Mouse (Mus musculus) heart, postnatal 0 days (tissue): ENCODE results near the gene Foxp1.

Experiments
- CTCF ChIP-seq: IDR thresholded peaks from 2 replicates; pipeline ENCODE4 v1.5.1; 2016; ENCODE audit warnings: antibody characterized with exemption, control low read depth, low read depth
- EP300 ChIP-seq: IDR thresholded peaks from 2 replicates; pipeline ENCODE4 v1.6.1; 2016; ENCODE audit warnings: antibody characterized with exemption, low read depth

DNA sequence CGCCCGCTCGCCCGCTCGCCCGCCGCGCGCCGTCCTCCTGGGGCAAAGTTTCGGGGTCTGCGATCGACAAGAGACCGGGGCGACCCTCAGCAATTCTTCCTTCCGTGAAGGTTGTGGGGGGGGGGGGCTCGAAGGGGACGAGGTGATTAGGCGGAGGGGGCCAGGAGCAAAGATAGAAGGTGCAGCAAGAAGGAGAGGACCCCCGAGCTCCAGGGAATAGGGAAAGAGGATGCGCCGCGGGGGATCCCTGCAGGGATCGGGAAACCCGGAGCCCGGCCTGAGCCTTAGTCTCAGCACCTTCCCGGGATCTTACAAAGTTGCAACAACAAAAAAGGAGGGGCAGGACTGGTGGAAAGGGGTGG is 1.9 kb downstream of the Foxp1 start:
- TF ChIP-seq CTCF (no peak), EP300 (no peak)
